Mouse (Mus musculus) midbrain, embryonic 10.5 days (tissue): ENCODE measurements around the gene Macf1. TPM values are rescaled to one million over a fixed set of nuclear protein-coding genes. Genes with fewer than 3 reads are reported as not detected.

Experiments
- DNase-seq: peaks from one replicate; pipeline ENCODE4 v3.0.0-alpha.2; 2017; ENCODE audit warnings: low spot score
- H3K27ac ChIP-seq: fragments of 300-500 bp; sonication (generic); replicated peaks from 2 replicates; pipeline ENCODE4 v1.5.1; 2016; ENCODE audit warnings: mild to moderate bottlenecking
- H3K27me3 ChIP-seq: fragments of 300-500 bp; sonication (generic); 2 replicates; pipeline ENCODE4 v1.6.1; 2016; ENCODE audit warnings: low read depth, mild to moderate bottlenecking; ENCODE audit not compliant: poor library complexity, severe bottlenecking
- H3K36me3 ChIP-seq: fragments of 300-500 bp; sonication (generic); 2 replicates; pipeline ENCODE4 v1.6.1; 2016; ENCODE audit warnings: mild to moderate bottlenecking, moderate library complexity
- H3K4me1 ChIP-seq: fragments of 300-500 bp; sonication (generic); 2 replicates; pipeline ENCODE4 v1.6.1; 2016
- H3K4me3 ChIP-seq: fragments of 300-500 bp; sonication (generic); 2 replicates; pipeline ENCODE4 v1.5.1; 2016; ENCODE audit warnings: mild to moderate bottlenecking, moderate library complexity
- H3K9me3 ChIP-seq: fragments of 300-500 bp; sonication (generic); replicated peaks from 2 replicates; pipeline ENCODE4 v1.6.1; 2016; ENCODE audit warnings: mild to moderate bottlenecking
- WGBS: fragments of 180-500 bp; shearing (Covaris S2); methylation state at CpG from one replicate; pipeline ENCODE4 v1.1.7; 2016; 5-methylcytosine and 5-hydroxymethylcytosine counted together
- polyA plus RNA-seq: library from polyadenylated mRNA; unstranded; fragments of >200 nt; fragmentation: Nextera tagmentation; extraction: Ambion mirVana; gene quantifications from 2 replicates; pipeline ENCODE4 v1.2.1, GENCODE M21; 2016

The Macf1 gene
- polyA plus RNA-seq, 1 experiment from 2014 or later, result 39.2 TPM

- under 1% methylated on average over 46 of the region's 89 CpGs for WGBS
- peaks cover 18% of the 10 kb centered on the region for H3K27me3 ChIP-seq
- H3K4me1 ChIP-seq, result peaks cover 25% of the 10 kb centered on the region
- H3K9me3 ChIP-seq, result no peaks in the 10 kb centered on the region
- peaks cover 15% of the 10 kb centered on the region for H3K36me3 ChIP-seq
- peak overlapping the region; percentile 84 for H3K4me3 ChIP-seq
- DNase-seq, result peak; percentile 78
- H3K27ac ChIP-seq, result peak overlapping the region; percentile 91
Measured at GRCm38 (mm10) chr4:123687025-123687781, 3.0 kb upstream of the Macf1 start.

DNA sequence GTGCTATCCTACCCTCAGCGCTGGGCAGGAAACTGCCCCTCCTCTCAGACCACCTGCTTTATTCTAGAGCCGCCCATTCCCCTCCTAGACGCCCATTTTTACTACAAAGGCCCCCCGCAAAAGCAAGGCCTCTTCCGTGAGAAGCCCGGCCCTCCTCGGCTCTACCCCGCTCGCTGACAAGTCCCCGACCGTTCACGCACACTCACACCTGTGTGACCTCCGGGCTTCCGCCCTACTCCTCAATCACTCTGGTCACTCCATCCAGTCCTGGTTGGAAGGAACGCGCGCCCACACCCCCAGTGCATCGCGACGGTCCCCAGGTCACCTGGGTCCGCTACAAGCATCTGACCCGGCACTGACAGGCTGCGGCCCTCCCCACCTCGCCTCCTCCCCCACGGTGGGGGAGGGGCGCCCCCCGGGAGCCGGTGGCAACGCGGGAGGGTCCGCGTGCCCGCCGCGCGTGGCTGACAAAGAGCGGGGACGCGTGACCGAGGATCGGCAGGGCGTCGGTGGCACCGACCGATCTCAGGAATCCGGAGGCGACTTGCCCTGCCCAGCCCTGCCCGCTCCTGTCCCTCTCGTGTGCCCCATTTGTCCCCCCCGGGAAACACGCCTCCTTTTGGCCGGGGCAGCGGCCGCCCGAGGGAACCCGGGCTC is 2.3 kb upstream of the Macf1 start:
- Histone ChIP-seq H3K4me1 (peaks cover 25% of the 10 kb centered on the region), H3K27me3 (peaks cover 18% of the 10 kb centered on the region), H3K9me3 (no peaks in the 10 kb centered on the region), H3K4me3 (peak overlapping the region; percentile 84), H3K36me3 (peaks cover 21% of the 10 kb centered on the region), H3K27ac (peak overlapping the region; percentile 91)
- WGBS, result 2% methylated on average over 56 of the region's 56 CpGs
- DNase-seq, result peak; percentile 42

- Histone ChIP-seq H3K27me3 (peaks cover 18% of the 10 kb centered on the region), H3K36me3 (peaks cover 23% of the 10 kb centered on the region), H3K4me1 (peaks cover 25% of the 10 kb centered on the region), H3K4me3 (peak overlapping the region; percentile 84), H3K27ac (0 out of 2 replicates have a peak overlapping the region, but pooled peaks have one; percentile 91), H3K9me3 (no peaks in the 10 kb centered on the region)
- 60% methylated on average over 8 of the region's 8 CpGs for WGBS
- DNase-seq, result no peak
Measured at GRCm38 (mm10) chr4:123685506-123686242, 1.5 kb upstream of the Macf1 start.

DNA sequence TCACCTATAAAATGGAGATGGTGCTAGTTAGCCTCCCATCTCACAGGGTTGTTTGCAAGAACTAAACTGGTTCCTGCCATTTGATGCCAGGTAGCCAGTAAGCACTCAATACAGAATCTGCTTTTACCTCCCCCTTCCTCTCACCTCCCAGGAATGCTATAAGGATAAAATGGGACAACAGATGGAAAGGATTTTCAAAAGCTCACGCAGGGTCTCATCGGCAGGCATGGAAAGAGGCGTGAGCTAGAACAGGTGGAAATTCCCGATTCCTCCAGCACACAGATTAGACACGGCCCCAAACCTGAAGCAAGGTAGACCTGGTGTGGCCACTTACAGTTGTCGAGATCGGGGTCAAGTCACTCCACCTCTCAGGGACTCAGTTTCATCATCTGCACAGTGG is 886 bp upstream of the Macf1 start:
- H3K9me3 ChIP-seq, result no peaks in the 10 kb centered on the region
- peaks cover 25% of the 10 kb centered on the region for H3K4me1 ChIP-seq
- H3K27ac ChIP-seq, result no peak overlapping the region
- DNase-seq, result no peak
- 81% methylated on average over 7 of the region's 7 CpGs for whole genome bisulfite sequencing
- H3K27me3 ChIP-seq, result peaks cover 18% of the 10 kb centered on the region
- peak overlapping the region; percentile 84; the same call in 1 of the 2 replicates for H3K4me3 ChIP-seq
- peaks cover 23% of the 10 kb centered on the region for H3K36me3 ChIP-seq

- 86% methylated on average over 8 of the region's 8 CpGs for WGBS
- Histone ChIP-seq H3K9me3 (no peaks in the 10 kb centered on the region), H3K27me3 (peaks cover 18% of the 10 kb centered on the region), H3K4me1 (peaks cover 30% of the 10 kb centered on the region), H3K27ac (no peak overlapping the region), H3K36me3 (peaks cover 27% of the 10 kb centered on the region), H3K4me3 (no peak overlapping the region)
- DNase-seq, result no peak
Measured at GRCm38 (mm10) chr4:123682291-123682690, 1.9 kb downstream of the Macf1 start.

- Histone ChIP-seq H3K27ac (no peak overlapping the region), H3K27me3 (peaks cover 11% of the 10 kb centered on the region), H3K36me3 (peaks cover 27% of the 10 kb centered on the region), H3K4me1 (peaks cover 32% of the 10 kb centered on the region), H3K4me3 (no peak overlapping the region), H3K9me3 (no peaks in the 10 kb centered on the region)
- no peak for DNase-seq
- WGBS, result 75% methylated on average over 7 of the region's 7 CpGs
Measured at GRCm38 (mm10) chr4:123680962-123681361, 3.2 kb downstream of the Macf1 start.

- WGBS, result 45% methylated on average over 10 of the region's 10 CpGs
- peak; percentile 27 for DNase-seq
- H3K9me3 ChIP-seq, result no peaks in the 10 kb centered on the region
- no peaks in the 10 kb centered on the region for H3K27me3 ChIP-seq
- peak overlapping the region; percentile 67 for H3K27ac ChIP-seq
- no peak overlapping the region for H3K4me3 ChIP-seq
- peaks cover 31% of the 10 kb centered on the region for H3K36me3 ChIP-seq
- peaks cover 25% of the 10 kb centered on the region for H3K4me1 ChIP-seq
Measured at GRCm38 (mm10) chr4:123677060-123677804, 6.9 kb downstream of the Macf1 start.

GRCm38 (mm10) chr4:123670598-123670997 is 13.6 kb downstream of the Macf1 start:
- Histone ChIP-seq H3K27ac (peak overlapping the region; percentile 25), H3K4me3 (no peak overlapping the region), H3K36me3 (peaks cover 24% of the 10 kb centered on the region), H3K27me3 (no peaks in the 10 kb centered on the region), H3K9me3 (no peaks in the 10 kb centered on the region), H3K4me1 (peaks cover 53% of the 10 kb centered on the region)
- peak; percentile 57 for DNase-seq

DNA sequence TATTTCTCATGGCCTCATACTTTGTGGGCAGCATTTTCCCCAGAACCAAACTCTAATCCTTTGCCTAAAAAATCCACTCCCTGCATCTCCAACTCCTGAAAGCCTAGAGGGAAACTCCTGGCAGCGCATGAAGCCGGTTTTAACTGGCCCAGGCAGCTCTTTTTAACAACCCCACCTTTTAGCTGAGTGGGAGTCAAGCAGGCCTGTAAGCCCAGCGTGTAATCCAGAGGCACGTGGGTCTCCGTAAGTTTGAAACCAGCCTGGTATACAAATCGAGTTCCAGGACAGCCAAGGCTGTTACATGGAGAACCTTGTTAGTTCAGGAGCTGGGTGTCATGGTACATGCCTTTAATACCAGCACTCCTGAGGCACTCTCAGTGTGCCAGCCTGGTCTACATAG is 14.5 kb downstream of the Macf1 start:
- peaks cover 20% of the 10 kb centered on the region for H3K36me3 ChIP-seq
- no peak overlapping the region for H3K4me3 ChIP-seq
- 78% methylated on average over 6 of the region's 6 CpGs for WGBS
- H3K27me3 ChIP-seq, result no peaks in the 10 kb centered on the region
- H3K4me1 ChIP-seq, result peaks cover 59% of the 10 kb centered on the region
- DNase-seq, result no peak
- H3K9me3 ChIP-seq, result no peaks in the 10 kb centered on the region
- H3K27ac ChIP-seq, result peak overlapping the region; percentile 25

DNA sequence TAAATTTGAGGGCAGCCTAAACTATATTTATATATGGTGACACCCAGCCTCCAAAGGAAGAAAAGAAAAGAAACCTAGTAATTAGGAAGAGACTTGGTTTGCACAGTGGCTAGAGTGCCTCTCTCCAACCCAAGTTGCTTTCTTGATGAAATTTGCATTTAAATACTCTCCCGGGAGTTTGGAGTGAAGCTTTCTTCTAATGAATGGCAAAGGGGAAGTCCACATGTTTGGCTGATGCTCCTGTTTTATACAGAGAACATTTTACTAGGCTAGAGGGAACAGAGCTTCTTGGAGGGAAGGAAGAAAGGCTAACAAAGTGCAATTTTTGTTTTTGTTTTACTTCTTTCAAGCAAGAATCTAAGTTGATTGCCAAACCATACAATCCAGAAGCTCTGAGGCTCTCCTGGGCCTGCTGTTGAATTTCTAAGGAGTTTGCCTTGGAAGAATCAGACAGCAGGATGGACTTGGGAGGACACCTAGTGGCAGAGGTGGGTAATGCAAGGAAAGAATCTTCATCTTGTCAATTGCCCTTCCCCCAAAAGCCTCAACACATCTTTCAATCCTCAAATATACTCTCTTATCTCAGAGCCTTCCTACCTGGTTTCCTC is 16.8 kb downstream of the Macf1 start:
- H3K4me3 ChIP-seq, result peak overlapping the region; percentile 27; the same call in 1 of the 2 replicates
- H3K27me3 ChIP-seq, result no peaks in the 10 kb centered on the region
- peaks cover 74% of the 10 kb centered on the region for H3K4me1 ChIP-seq
- 27% methylated on average over 1 of the region's 1 CpGs for WGBS
- H3K9me3 ChIP-seq, result no peaks in the 10 kb centered on the region
- peak; percentile 78 for DNase-seq
- H3K36me3 ChIP-seq, result peaks cover 6% of the 10 kb centered on the region
- peak overlapping the region; percentile 99 for H3K27ac ChIP-seq

DNA sequence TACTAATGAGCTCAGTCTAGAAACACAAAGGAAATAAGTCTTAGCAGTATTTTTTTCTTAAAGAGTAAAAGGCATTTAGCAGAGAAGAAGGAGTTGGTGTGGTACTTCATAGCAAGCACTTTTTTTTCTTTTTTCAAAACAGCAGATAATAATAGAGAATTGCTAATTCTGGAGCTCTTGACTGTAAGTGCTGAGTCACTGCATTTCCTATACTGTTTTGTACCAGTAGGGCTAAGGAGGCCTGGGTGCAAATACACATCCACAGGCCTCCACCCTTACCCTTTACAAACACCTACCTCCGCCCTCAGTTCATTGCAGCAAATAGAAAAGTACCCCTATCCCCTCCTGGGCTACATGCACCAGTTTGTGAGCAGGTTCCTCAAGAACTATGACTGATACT is 17.6 kb downstream of the Macf1 start:
- H3K4me3 ChIP-seq, result no peak overlapping the region
- H3K36me3 ChIP-seq, result peaks cover 6% of the 10 kb centered on the region
- 70% methylated on average over 1 of the region's 1 CpGs for WGBS
- H3K27ac ChIP-seq, result peak overlapping the region; percentile 99
- no peaks in the 10 kb centered on the region for H3K27me3 ChIP-seq
- no peak for DNase-seq
- peaks cover 81% of the 10 kb centered on the region for H3K4me1 ChIP-seq
- no peaks in the 10 kb centered on the region for H3K9me3 ChIP-seq
